Mouse (Mus musculus) embryonic facial prominence, embryonic 14.5 days (tissue): ENCODE results near the gene Pcdh15. TPM values are rescaled to one million over a fixed set of nuclear protein-coding genes. Genes with fewer than 3 reads are reported as not detected.

Experiments used
- ATAC-seq: fragments of 200-750 bp; cut with Nextera tagmentation; 2 replicates; pipeline ENCODE4 v1.8.0; 2017; ENCODE audit warnings: low read depth, moderate number of reproducible peaks, moderate TSS enrichment
- DNase-seq: peaks from one replicate; pipeline ENCODE4 v3.0.0-alpha.2; 2015; ENCODE audit warnings: low spot score
- H3K27ac ChIP-seq: fragments of 300-500 bp; sonication (generic); replicated peaks from 2 replicates; pipeline ENCODE4 v1.5.1; 2014; ENCODE audit warnings: low read depth, mild to moderate bottlenecking, low read length, moderate library complexity
- H3K27me3 ChIP-seq: fragments of 300-500 bp; sonication (generic); replicated peaks from 2 replicates; pipeline ENCODE4 v1.6.1; 2014; ENCODE audit warnings: low read length; ENCODE audit not compliant: control insufficient read depth, insufficient read depth
- H3K36me3 ChIP-seq: fragments of 300-500 bp; sonication (generic); 2 replicates; pipeline ENCODE4 v1.6.1; 2014; ENCODE audit warnings: low read length, mixed read lengths; ENCODE audit not compliant: control insufficient read depth, insufficient read depth
- H3K4me1 ChIP-seq: fragments of 300-500 bp; sonication (generic); 2 replicates; pipeline ENCODE4 v1.6.1; 2014; ENCODE audit warnings: antibody characterized with exemption, low read length; ENCODE audit not compliant: control insufficient read depth, insufficient read depth
- H3K4me2 ChIP-seq: fragments of 300-500 bp; sonication (generic); 2 replicates; pipeline ENCODE4 v1.6.1; 2014; ENCODE audit warnings: low read depth, mild to moderate bottlenecking, low read length, moderate library complexity, mixed read lengths
- H3K4me3 ChIP-seq: fragments of 300-500 bp; sonication (generic); 2 replicates; pipeline ENCODE4 v1.5.1; 2014; ENCODE audit warnings: low read depth, mild to moderate bottlenecking, low read length
- H3K9ac ChIP-seq: fragments of 300-500 bp; sonication (generic); 2 replicates; pipeline ENCODE4 v1.6.1; 2014; ENCODE audit warnings: low read depth, mild to moderate bottlenecking, low read length, moderate library complexity, mixed read lengths
- H3K9me3 ChIP-seq: fragments of 300-500 bp; sonication (generic); 2 replicates; pipeline ENCODE4 v1.6.1; 2016; ENCODE audit warnings: low read length; ENCODE audit not compliant: control insufficient read depth
- WGBS: fragments of 180-500 bp; shearing (Covaris S2); extraction: QIAGEN DNeasy Blood & Tissue Kit; methylation state at CpG from one replicate; pipeline ENCODE4 v1.1.7; 2014; 5-methylcytosine and 5-hydroxymethylcytosine counted together
- polyA plus RNA-seq: library from polyadenylated mRNA; unstranded; fragments of >200 nt; fragmentation: Nextera tagmentation; extraction: Ambion mirVana; gene quantifications from 2 replicates; pipeline ENCODE4 v1.2.1, GENCODE M21; 2014

The Pcdh15 gene
- 1.8 and 2.1 TPM in 2 replicates for polyA plus RNA-seq

DNA sequence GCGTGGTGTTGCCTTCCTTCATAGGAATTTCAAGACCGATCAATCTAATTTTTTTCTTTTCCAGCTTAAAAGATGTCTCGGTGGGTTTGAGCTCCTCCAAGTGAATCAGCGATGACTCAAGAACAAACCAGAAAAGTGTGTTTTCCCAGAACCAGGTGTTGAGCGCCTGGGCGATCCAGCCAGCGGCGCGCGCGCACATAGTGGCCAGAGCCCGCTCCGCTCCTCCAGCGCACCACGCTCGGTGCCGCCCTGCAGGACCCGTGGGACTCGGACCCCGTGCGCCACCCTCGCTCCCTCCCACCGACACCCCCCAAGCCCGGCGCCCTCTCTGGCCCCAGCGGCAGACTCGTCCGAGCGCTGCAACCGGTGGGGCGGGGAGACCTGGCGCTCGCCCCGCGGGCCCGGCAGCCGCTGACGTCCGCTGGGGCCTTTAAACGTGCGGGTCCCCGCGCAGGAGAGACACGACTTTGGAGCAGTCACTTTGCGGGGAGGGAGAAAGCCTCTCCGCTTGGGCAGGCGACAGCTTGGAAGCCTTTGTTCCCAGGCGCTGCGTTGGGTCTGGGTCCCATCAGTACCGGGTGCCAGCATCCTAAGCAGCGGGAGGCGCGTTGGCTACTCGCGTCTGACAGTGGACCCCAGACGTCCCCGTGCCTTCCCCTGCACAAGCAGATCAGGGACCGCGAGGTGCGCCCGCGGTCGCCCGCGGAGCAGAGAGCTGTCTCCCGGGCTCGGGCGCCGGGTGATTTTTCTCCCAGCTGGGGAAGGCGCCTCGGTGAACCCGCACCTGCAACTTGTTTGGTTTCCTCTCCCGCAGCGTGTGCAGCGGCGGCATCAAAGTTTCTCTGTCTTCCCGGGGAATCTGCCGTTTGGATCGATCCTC is at the start of gene Pcdh15:
Gene Pcdh15 (plus strand): TSS at position 377 of the 880 bp plus-strand sequence.
- ATAC-seq, result peak; percentile 13; the same call in 1 of the 2 replicates
- Histone ChIP-seq H3K9me3 (no peaks in the 10 kb centered on the region), H3K4me2 (peak within 1 kb of the TSS; percentile 88), H3K4me3 (peak within 1 kb of the TSS; percentile 59), H3K27me3 (peaks cover 58% of the 10 kb centered on the region), H3K4me1 (0 out of 2 replicates have a peak, but pooled peaks cover 7% of the 10 kb centered on the region), H3K36me3 (no peaks in the 10 kb centered on the region), H3K27ac (no peak within 1 kb of the TSS), H3K9ac (peak within 1 kb of the TSS; percentile 56)
- under 1% methylated on average over 42 of the region's 79 CpGs for WGBS
- peak; percentile 20 for DNase-seq

GRCm38 (mm10) chr10:73052074-73052473 is 47.1 kb upstream of the Pcdh15 start:
- 71% methylated on average over 6 of the region's 6 CpGs for WGBS
- no peak for ATAC-seq

DNA sequence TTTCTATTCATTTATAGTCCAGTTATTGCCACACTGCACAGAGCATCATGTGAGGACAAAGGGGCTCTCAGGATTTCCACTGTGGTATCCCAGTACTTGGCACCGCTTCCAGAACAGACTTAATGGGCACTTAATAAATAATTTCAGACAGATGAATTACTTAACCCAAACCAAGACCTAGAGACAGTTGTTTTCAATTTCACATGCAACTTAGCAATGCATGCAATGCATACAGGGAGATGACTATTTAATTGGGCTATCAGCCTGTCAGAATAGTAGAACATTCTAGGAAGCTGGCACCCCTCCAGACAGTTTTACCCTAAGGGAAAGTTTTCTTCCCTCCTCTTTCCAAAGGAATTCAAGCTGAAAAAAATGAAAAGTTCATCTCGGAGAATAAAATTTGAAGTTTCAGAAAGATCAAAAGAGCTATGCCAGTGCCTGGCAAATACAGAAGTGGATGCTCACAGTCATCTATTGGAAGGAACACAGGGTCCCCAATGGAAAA is 39.4 kb upstream of the Pcdh15 start:
- Histone ChIP-seq H3K4me3 (no peak overlapping the region), H3K9ac (no peak overlapping the region), H3K4me1 (no peaks in the 10 kb centered on the region), H3K4me2 (no peak overlapping the region), H3K9me3 (no peaks in the 10 kb centered on the region), H3K27ac (no peak overlapping the region), H3K27me3 (no peaks in the 10 kb centered on the region), H3K36me3 (no peaks in the 10 kb centered on the region)
- DNase-seq, result peak; percentile 53
- 45% methylated on average over 2 of the region's 2 CpGs for WGBS
- ATAC-seq, result no peak

More at GRCm38 (mm10) chr10:73052074-73052473, 47.1 kb upstream of the Pcdh15 start:
- H3K4me2 ChIP-seq, result no peak overlapping the region
- H3K4me3 ChIP-seq, result no peak overlapping the region
- no peak overlapping the region for H3K9ac ChIP-seq
- no peak overlapping the region for H3K27ac ChIP-seq
- H3K27me3 ChIP-seq, result no peaks in the 10 kb centered on the region
- peak; percentile 2 for DNase-seq
- H3K4me1 ChIP-seq, result no peaks in the 10 kb centered on the region
- H3K36me3 ChIP-seq, result no peaks in the 10 kb centered on the region
- H3K9me3 ChIP-seq, result no peaks in the 10 kb centered on the region

GRCm38 (mm10) chr10:73086703-73087102 is 12.4 kb upstream of the Pcdh15 start:
- H3K4me2 ChIP-seq, result no peak overlapping the region
- no peaks in the 10 kb centered on the region for H3K36me3 ChIP-seq
- no peaks in the 10 kb centered on the region for H3K9me3 ChIP-seq
- WGBS, result 52% methylated on average over 5 of the region's 5 CpGs
- H3K4me3 ChIP-seq, result no peak overlapping the region
- H3K27ac ChIP-seq, result no peak overlapping the region
- H3K9ac ChIP-seq, result no peak overlapping the region; the same call in 1 of the 2 replicates
- ATAC-seq (no peak), DNase-seq (no peak)
- H3K4me1 ChIP-seq, result peaks cover 4% of the 10 kb centered on the region; the same call in 1 of the 2 replicates
- no peaks in the 10 kb centered on the region for H3K27me3 ChIP-seq

DNA sequence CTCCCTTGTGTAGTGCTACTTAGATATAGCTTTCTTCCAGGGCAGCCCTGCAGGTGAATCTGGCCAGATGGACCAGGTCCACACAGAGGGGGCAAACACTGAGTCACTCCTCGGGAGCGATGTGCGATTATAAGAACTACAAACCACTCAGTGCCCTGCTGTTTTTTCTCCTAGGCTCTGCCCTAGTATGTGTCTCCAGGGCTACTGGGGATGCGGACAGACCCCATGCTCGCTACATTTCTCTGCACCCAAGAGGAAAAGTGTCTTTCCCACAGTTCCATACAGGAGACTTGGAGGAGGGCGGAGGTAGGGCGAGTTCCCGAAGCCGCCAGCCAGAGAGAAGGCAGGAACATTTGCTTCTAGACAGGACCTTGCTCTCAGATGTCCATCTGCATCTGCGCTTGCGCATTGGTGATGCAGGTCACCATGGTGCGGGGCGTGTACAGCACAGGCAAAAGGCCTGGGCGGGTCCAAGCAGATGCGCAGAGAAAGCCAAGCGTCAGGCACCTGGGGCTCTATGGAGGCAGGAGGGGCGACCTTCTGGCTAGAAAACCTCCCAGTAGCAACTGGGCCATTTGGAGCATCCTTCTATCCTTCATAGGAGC is 2.5 kb upstream of the Pcdh15 start:
- ATAC-seq (peak; percentile 62), DNase-seq (peak; percentile 42)
- H3K4me3 ChIP-seq, result peak overlapping the region; percentile 33
- no peak overlapping the region for H3K27ac ChIP-seq
- H3K27me3 ChIP-seq, result peaks cover 50% of the 10 kb centered on the region
- peak overlapping the region; percentile 54 for H3K4me2 ChIP-seq
- H3K9me3 ChIP-seq, result no peaks in the 10 kb centered on the region
- H3K9ac ChIP-seq, result peak overlapping the region; percentile 43; the same call in 1 of the 2 replicates
- WGBS, result 0% methylated on average over 17 of the region's 17 CpGs
- 0 out of 2 replicates have a peak, but pooled peaks cover 7% of the 10 kb centered on the region for H3K4me1 ChIP-seq
- no peaks in the 10 kb centered on the region for H3K36me3 ChIP-seq

DNA sequence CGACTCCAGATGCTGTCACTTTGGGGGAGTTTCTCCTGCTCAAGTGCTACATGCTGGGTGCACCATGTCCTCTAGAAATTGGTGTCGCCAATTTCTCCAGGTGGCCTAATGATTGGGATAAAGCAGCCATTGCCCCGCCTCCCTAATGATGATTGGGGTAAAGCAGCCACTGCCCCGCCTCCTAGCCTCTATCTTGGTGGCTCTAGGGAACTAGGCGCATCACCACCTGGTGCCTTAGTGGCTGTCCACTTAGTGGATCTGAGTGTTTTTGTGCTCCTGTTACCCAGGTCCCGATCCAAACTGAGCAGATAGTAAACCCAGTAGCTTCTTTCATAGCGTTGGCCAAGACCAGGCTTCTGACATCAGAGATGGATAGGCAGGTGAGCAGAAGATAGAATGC is 2.0 kb upstream of the Pcdh15 start:
- WGBS, result 8% methylated on average over 7 of the region's 7 CpGs
- 0 out of 2 replicates have a peak, but pooled peaks have one; percentile 12 for ATAC-seq
- no peaks in the 10 kb centered on the region for H3K9me3 ChIP-seq
- H3K9ac ChIP-seq, result 0 out of 2 replicates have a peak overlapping the region, but pooled peaks have one; percentile 43
- 0 out of 2 replicates have a peak, but pooled peaks cover 7% of the 10 kb centered on the region for H3K4me1 ChIP-seq
- no peaks in the 10 kb centered on the region for H3K36me3 ChIP-seq
- peaks cover 55% of the 10 kb centered on the region for H3K27me3 ChIP-seq
- H3K4me3 ChIP-seq, result peak overlapping the region; percentile 33
- DNase-seq, result no peak
- no peak overlapping the region for H3K27ac ChIP-seq
- H3K4me2 ChIP-seq, result peak overlapping the region; percentile 54

GRCm38 (mm10) chr10:73097979-73098378 is 1.2 kb upstream of the Pcdh15 start:
- WGBS, result 2% methylated on average over 17 of the region's 17 CpGs
- ATAC-seq, result no peak
- no peaks in the 10 kb centered on the region for H3K9me3 ChIP-seq
- H3K27me3 ChIP-seq, result peaks cover 58% of the 10 kb centered on the region
- H3K4me3 ChIP-seq, result peak overlapping the region; percentile 23
- H3K4me2 ChIP-seq, result peak overlapping the region; percentile 88
- H3K36me3 ChIP-seq, result no peaks in the 10 kb centered on the region
- H3K4me1 ChIP-seq, result 0 out of 2 replicates have a peak, but pooled peaks cover 7% of the 10 kb centered on the region
- H3K27ac ChIP-seq, result no peak overlapping the region
- no peak overlapping the region for H3K9ac ChIP-seq
- DNase-seq, result peak; percentile 30

DNA sequence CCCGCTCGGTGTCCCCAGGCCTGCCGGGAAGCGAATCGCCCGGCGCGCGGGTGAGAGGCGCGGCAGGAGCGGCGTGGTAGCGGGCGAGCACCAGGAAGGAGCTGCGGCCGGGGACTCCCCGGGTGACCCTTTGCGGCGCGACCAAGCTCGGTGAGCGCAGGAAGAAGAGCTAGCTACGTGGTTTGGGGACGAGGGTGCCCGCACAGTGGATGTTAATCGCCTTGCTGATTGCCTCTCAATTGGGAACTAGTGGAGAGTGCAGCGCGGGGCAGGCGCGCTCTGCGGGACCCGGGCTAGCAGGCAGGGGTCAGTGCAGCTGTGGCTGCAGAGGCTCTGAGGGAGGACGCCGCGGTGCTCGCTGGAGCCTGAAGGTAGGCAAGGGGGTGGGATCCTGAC is 702 bp downstream of the Pcdh15 start:
- Histone ChIP-seq H3K9me3 (no peaks in the 10 kb centered on the region), H3K4me1 (0 out of 2 replicates have a peak, but pooled peaks cover 7% of the 10 kb centered on the region), H3K27ac (no peak overlapping the region), H3K9ac (peak overlapping the region; percentile 56), H3K27me3 (peaks cover 58% of the 10 kb centered on the region), H3K4me2 (peak overlapping the region; percentile 88), H3K36me3 (no peaks in the 10 kb centered on the region), H3K4me3 (peak overlapping the region; percentile 59)
- DNase-seq (peak; percentile 20), ATAC-seq (peak; percentile 50; the same call in 1 of the 2 replicates)
- WGBS, result 0% methylated on average over 17 of the region's 37 CpGs
